Mouse (Mus musculus): ENCODE measurements at regions not wholly inside any gene's neighbourhood (a gene's known extent, or its start where the extent isn't known, plus 50 kb on each side); places are given as distances from the start of the nearest gene placed in this dataset.
"Not testable (repeated sequence)": the region's sequence is repeated elsewhere in the genome, so short reads cannot be mapped to it uniquely, and the experiment has no call there.

DNA sequence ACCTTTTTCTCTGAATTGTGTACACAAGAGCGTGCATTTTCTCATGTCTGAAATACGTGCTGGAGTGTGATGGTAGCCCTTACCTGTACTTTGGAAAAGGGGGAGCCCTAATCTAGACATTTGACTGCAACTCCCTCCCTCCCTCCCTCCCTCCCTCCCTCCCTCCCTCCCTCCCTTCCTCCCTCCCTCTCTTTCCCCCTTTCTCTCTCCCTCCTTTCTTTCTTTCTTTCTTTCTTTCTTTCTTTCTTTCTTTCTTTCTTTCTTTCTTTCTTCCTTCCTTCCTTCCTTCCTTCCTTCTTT, 82.6 kb upstream of the Nrip1 start:
- TF ChIP-seq CTCF (IDR thresholded peaks at IDR 0.05; ENCODE audit: control insufficient read depth, insufficient read depth, insufficient replicate concordance, low read depth, low read length); POLR2A (IDR thresholded peaks at IDR 0.05; ENCODE audit: control insufficient read depth, low read depth, low read length): not testable (repeated sequence)
